Mouse (Mus musculus): ENCODE measurements around the gene Tmem167.
"Not testable (repeated sequence)": the region's sequence is repeated elsewhere in the genome, so short reads cannot be mapped to it uniquely, and the experiment has no call there.

The Tmem167 gene

GRCm38 (mm10) chr13:90088962-90089824, at the start of gene Tmem167, which contains the start of gene Xrcc4:
Tmem167 (plus strand) TSS chr13:90089123.
Xrcc4 (minus strand) TSS chr13:90089608.
- peak; percentile 98 for DNase-seq (ENCODE audit: low spot score in 2 of 2)

- DNase-seq (ENCODE audit: low spot score in 2 of 2), result no peak
Measured at GRCm38 (mm10) chr13:90039613-90040012, 49.3 kb upstream of the Tmem167 start.

GRCm38 (mm10) chr13:90051735-90052134, 37.2 kb upstream of the Tmem167 start:
- no peak for DNase-seq (ENCODE audit: low spot score in 2 of 2)

DNA sequence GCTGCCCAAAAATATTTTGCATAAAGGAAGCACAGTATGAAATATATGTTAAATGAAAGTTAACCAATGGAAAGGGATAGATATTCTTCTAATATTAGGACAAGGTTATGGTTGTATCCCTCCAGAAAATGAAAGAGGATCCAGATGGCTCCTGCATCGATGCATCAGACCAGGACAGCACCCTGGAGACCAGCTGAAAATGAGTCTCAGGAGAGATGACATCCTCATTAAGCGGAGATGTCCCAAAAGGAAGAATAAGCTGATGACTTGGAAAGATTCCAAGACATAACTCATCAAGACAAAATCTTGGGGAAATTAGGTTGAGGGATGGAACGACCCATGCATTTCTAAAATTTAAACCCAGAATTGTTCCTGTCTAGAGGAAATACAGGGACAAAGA, 36.5 kb upstream of the Tmem167 start:
- no peak for DNase-seq (ENCODE audit: low spot score in 2 of 2)

- no peak for DNase-seq (ENCODE audit: low spot score in 2 of 2)
Measured at GRCm38 (mm10) chr13:90061877-90062276, 27.0 kb upstream of the Tmem167 start.

DNA sequence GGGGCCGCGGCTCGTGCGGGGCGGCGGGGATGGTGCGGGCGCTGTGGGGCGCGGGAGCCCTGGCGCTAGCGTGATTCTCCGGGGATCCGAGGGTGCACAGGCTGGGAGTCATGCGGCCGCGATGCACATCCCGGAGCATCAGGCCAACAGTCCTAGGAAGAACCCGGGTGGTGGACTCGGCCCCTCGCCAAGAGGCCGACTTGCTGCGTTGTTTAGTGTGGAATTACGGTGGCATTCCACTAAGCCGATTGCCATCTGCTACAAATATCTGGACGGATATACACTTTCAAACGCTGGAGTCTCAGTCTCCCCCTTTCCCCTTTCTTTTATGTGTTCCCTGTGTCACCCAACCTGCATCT, 881 bp downstream of the Tmem167 start:
- DNase-seq (ENCODE audit: low spot score in 2 of 2), result no peak

GRCm38 (mm10) chr13:90101514-90101913, 12.6 kb downstream of the Tmem167 start:
- no peak for DNase-seq (ENCODE audit: low spot score in 2 of 2)

DNA sequence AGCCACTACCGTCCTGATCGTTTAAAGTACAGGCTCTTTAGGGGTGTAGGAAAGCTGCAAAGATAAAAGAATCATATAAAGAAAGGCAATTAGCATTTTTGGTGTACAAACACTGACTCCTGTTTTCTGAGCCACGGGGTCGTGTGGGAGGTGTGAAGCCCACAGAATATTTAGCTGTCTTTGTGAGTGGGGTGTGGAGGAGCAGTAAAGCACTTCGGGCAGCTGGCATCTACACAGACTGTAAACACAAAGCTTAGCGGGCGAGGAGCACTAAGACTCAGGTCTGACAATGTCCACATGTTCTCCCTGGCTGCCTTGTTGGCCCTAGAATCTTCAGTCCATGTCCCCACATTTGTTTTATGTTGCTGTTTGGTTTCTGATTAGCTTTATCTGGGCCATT, 17.2 kb downstream of the Tmem167 start:
- peak; percentile 31 to 35 for DNase-seq (ENCODE audit: low spot score in 2 of 2)

DNA sequence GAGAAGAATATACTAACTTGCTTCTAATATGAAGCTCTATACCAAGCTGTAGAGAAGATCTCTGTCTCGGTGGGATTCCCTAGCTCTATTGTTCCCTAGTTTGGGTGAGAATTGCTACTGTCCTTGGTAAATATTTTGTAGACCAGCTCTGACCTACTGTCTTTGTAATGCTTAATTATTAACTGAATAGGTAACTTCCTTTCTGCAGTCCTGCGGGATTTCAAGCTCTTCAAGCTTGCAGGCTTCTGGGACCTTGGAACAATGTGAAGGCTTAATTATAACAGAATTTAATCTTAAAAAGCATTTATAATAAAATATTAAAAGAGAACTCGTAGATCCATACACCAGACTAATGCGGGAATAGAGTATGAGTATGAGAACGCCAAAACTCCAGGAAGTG, 19.8 kb downstream of the Tmem167 start:
- not testable (repeated sequence) for DNase-seq (ENCODE audit: low spot score in 2 of 2)

DNA sequence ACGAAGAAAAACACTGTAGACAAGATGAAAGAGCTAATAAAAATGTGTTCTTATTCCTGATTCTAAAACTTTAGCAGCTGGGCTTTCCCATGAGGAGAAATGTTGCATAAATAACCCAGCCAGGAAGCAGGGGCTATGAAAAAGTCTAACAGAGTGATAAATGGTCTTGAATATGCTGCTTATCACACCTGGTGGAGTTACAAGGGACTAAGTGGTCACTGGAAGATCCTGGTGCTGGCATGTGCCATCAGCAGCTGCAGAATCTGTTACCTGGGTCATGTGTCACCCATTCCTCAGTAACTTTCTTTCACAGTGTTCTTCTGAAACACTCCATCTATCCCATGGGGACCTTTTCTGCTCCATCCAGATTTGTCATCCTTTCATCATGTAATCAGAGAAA, 22.8 kb downstream of the Tmem167 start:
- no peak for DNase-seq (ENCODE audit: low spot score in 2 of 2)

GRCm38 (mm10) chr13:90136156-90136910, 47.4 kb downstream of the Tmem167 start:
- DNase-seq (ENCODE audit: low spot score in 2 of 2), result peak; percentile 29 to 44

DNA sequence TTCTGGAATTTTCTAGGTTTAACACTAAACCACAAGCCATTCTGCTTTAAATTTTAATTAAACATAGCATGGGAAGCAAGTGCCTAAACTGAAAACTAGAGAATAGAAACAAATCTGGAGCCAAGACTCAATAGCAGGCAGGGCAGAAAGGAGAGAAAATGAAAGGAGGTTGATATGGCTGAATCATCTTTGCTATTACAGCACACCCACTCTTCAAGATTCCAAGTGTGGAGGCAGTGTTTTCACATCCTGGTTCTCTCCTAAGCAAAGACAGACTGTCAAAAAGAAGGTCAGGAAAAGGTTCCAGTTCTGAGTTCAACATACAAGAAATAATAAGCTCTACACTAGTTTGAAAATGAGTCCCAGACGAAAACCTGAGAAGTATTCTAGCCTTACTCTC, 52.8 kb downstream of the Tmem167 start:
- DNase-seq (ENCODE audit: low spot score in 2 of 2), result peak; percentile 11 to 14

- DNase-seq (ENCODE audit: low spot score in 2 of 2), result no peak
Measured at GRCm38 (mm10) chr13:90143245-90143644, 54.3 kb downstream of the Tmem167 start.

DNA sequence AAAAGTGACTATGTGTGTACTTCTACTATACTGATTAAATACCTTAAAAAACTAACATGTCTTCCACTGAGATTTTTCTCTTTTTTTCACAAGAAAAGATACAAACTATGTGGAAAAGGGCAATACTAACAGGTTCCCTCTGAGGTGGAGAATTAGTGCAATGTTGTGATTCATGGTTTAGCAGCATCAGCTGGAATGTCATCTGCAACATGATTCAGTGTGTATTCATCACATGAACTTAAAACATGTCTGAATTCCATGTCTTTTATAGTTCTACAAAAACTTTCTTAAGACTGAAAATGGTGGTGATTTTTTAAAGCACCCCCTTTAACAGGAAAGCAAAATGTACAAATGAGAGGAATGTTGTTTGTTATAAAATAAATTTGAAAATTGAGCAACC, 63.0 kb downstream of the Tmem167 start:
- no peak for DNase-seq (ENCODE audit: low spot score in 2 of 2)

DNA sequence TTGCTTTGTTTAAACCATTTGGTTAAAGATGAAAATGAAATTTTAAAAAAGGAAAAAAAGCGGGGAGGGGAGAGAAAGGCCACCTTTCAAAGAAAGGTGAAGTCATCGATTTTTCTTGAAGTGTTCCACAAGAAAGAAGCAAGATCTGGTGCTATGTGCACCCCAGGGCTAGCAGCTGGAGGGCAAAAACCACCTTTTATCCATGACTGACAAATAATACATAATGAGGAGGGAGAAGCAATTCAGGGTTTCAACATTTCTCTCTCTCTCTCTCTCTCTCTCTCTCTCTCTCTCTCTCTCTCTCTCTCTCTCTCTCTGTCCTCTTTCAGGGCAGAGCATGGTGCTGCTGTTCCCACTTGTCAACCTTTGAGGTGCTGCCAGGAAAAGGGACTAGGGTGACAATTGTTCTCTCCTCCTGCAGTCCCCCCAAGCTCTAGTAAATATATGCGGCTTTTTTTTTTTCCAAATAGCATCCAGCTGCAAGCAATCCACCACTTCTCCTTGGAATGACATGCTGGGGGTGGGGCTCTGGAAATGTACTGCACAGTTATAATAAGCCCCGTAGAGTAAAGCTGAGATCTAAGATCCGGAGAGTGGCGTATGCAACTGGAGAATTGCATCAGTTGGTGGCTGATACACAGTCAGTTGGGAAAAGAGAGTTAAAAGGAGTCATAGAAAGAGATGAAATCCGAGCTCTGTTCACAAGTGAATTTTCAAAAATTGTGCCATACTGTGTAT, 63.8 kb downstream of the Tmem167 start:
- no peak for DNase-seq (ENCODE audit: low spot score in 2 of 2)

- no peak for DNase-seq (ENCODE audit: low spot score in 2 of 2)
Measured at GRCm38 (mm10) chr13:90164147-90164546, 75.2 kb downstream of the Tmem167 start.

- DNase-seq (ENCODE audit: low spot score in 2 of 2), result no peak
Measured at GRCm38 (mm10) chr13:90167044-90167443, 78.1 kb downstream of the Tmem167 start.

GRCm38 (mm10) chr13:90170100-90170781, 81.3 kb downstream of the Tmem167 start:
- no peak for DNase-seq (ENCODE audit: low spot score in 2 of 2)

- DNase-seq (ENCODE audit: low spot score in 2 of 2), result no peak
Measured at GRCm38 (mm10) chr13:90170782-90171179, 81.9 kb downstream of the Tmem167 start.

DNA sequence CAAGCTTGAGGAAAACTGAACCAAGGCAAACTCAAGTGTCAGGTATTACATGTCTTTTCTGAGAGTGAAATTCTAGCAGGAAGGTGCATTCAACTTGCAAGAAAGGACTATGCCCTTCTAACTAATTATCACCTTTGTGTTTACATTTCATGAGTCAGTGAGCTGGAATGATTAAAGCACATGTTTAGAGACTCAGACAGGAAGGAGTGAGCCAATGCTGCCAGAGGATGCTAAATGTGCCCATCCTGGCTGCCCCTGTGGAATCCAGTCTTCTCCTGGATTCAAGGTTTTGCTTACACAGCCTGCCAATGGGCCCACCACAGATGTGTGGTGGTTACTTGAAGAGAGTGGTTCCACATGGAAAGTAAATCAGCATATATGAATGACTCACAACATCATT, 82.5 kb downstream of the Tmem167 start:
- no peak for DNase-seq (ENCODE audit: low spot score in 2 of 2)

DNA sequence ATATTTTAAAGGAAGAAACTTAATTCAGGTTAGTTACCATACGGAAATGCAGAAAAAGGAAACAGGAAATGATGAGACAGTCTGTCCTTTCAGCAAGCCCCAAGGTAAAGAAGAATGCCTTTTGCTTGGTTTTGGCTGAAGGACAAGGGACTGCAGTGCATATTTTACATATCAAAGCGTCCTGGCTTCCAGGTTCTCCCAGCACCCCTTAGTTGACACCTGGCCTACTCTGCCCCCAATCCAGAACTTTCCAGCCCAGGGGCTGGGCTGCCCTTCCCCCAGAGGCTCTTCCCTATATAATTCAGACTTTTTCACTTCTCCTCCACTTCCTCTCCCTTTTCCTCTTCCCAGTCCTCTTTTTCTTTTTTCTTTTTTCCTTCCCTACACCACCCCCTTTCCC, 86.7 kb downstream of the Tmem167 start:
- no peak for DNase-seq (ENCODE audit: low spot score in 2 of 2)

- no peak for DNase-seq (ENCODE audit: low spot score in 2 of 2)
Measured at GRCm38 (mm10) chr13:90182262-90182661, 93.3 kb downstream of the Tmem167 start.

Measured in right cerebral cortex, adult 2 months (tissue).